Mouse (Mus musculus) heart, embryonic 15.5 days (tissue): ENCODE data around the gene Atl1. TPM values are rescaled to one million over a fixed set of nuclear protein-coding genes. Genes with fewer than 3 reads are reported as not detected.

Experiments
- ATAC-seq: fragments of 200-750 bp; cut with Nextera tagmentation; replicated peaks from 2 replicates; pipeline ENCODE4 v1.8.0; 2017; ENCODE audit warnings: low read depth, moderate TSS enrichment; ENCODE audit not compliant: insufficient number of reproducible peaks, insufficient read depth, low FRiP score
- H3K27ac ChIP-seq: fragments of 300-500 bp; sonication (generic); 2 replicates; pipeline ENCODE4 v1.5.1; 2015; ENCODE audit warnings: mild to moderate bottlenecking, inconsistent platforms
- H3K27me3 ChIP-seq: fragments of 300-500 bp; sonication (generic); 2 replicates; pipeline ENCODE4 v1.6.1; 2015; ENCODE audit warnings: inconsistent platforms
- H3K36me3 ChIP-seq: fragments of 300-500 bp; sonication (generic); 2 replicates; pipeline ENCODE4 v1.6.1; 2015; ENCODE audit warnings: mild to moderate bottlenecking, inconsistent platforms
- H3K4me1 ChIP-seq: fragments of 300-500 bp; sonication (generic); replicated peaks from 2 replicates; pipeline ENCODE4 v1.6.1; 2015; ENCODE audit warnings: inconsistent platforms
- H3K4me2 ChIP-seq: fragments of 300-500 bp; sonication (generic); 2 replicates; pipeline ENCODE4 v1.6.1; 2015; ENCODE audit warnings: inconsistent platforms, mild to moderate bottlenecking, moderate library complexity
- H3K4me3 ChIP-seq: fragments of 300-500 bp; sonication (generic); 2 replicates; pipeline ENCODE4 v1.5.1; 2015; ENCODE audit warnings: mild to moderate bottlenecking, inconsistent platforms
- H3K9ac ChIP-seq: fragments of 300-500 bp; sonication (generic); 2 replicates; pipeline ENCODE4 v1.6.1; 2015; ENCODE audit warnings: mild to moderate bottlenecking, inconsistent platforms
- H3K9me3 ChIP-seq: fragments of 300-500 bp; sonication (generic); replicated peaks from 2 replicates; pipeline ENCODE4 v1.6.1; 2016; ENCODE audit warnings: inconsistent platforms
- WGBS: fragments of 180-500 bp; shearing (Covaris S2); methylation state at CpG from one replicate; pipeline ENCODE4 v1.1.7; 2015; ENCODE audit warnings: mixed read lengths; 5-methylcytosine and 5-hydroxymethylcytosine counted together
- polyA plus RNA-seq: library from polyadenylated mRNA; unstranded; fragments of >200 nt; fragmentation: Nextera tagmentation; extraction: Ambion mirVana; gene quantifications from 2 replicates; pipeline ENCODE4 v1.2.1, GENCODE M21; 2015

The Atl1 gene
- polyA plus RNA-seq, 1 experiment from 2014 or later = 6.6 TPM

DNA sequence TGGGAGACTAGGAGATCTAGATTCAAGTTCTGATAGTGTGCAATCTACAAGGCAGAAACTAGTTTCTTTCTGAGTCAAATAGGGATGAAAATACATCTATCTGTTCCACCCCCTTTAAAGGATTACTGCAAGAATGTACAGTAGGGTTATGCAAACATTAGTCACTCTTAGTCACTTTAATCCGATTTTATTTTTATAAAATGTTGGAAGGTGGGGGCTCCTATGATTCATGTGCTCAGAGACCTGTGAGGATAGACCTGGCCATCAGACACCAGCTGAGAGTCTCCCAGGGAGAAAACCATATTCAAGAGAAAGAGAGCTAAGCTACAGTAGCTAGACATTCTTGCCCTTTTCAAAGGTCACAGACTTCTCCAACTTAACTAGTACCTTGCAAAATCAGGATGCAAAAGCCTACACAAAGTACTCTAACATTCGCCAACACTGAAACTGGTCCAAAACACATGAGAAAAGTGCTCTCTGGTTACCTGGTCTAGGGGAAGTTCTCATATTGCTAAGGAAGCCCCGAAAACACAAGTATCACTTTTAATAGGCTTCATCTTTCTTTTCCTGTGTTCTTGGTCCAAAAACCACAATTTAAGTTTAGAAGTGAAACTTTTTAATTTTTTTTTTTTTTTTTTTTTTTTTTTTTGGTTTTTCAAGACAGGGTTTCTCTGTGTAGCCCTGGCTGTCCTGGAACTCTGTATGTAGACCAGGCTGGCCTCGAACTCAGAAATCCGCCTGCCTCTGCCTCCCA, 7.1 kb upstream of the Atl1 start:
- Histone ChIP-seq H3K4me2 (no peak overlapping the region), H3K4me3 (no peak overlapping the region), H3K27ac (no peak overlapping the region), H3K9ac (no peak overlapping the region), H3K9me3 (no peaks in the 10 kb centered on the region), H3K27me3 (no peaks in the 10 kb centered on the region), H3K36me3 (no peaks in the 10 kb centered on the region), H3K4me1 (peaks cover 29% of the 10 kb centered on the region)
- 91% methylated on average over 5 of the region's 5 CpGs for WGBS
- no peak for ATAC-seq

DNA sequence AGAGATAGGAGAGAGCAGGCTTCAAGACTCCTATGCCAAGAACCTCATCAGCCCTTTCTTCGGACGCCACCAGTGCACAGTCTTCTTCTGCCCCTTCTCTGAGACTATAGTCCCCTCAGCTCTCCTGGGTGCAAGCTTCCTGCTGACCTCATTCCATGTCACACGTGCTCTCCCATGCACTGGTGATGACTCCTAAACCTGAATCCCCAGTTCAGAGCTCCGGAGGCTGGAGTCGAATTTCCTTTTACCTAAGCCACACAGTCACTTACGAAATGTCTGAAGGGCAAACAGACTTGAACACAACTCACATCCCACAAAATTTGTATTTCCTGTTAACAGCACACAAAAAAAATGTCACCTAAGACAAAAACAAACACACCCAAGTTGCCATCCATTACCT, 4.6 kb upstream of the Atl1 start:
- Histone ChIP-seq H3K4me2 (no peak overlapping the region), H3K36me3 (no peaks in the 10 kb centered on the region), H3K4me3 (no peak overlapping the region), H3K9me3 (no peaks in the 10 kb centered on the region), H3K4me1 (peaks cover 35% of the 10 kb centered on the region), H3K27ac (no peak overlapping the region), H3K9ac (no peak overlapping the region), H3K27me3 (no peaks in the 10 kb centered on the region)
- ATAC-seq = no peak
- 68% methylated on average over 6 of the region's 6 CpGs for WGBS

DNA sequence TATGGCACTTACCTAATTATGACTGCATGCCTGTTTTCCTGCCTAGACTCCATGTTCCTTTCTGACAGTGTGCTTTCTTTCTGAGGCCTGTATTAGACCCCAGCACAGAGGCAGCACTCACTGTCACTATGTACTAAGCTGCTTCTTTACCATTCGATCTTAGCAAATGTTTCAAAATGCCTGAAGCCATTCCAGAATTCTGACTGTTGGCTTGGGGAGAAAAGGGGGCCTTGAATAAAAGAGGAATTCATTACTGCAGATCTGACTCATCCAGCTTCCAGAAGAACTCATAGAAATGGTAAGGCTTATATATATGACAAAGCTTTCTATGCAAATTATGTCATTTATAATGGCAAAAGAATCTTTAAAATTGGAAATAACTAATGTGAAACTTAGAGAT, 4.1 kb upstream of the Atl1 start:
- WGBS = 59% methylated on average over 1 of the region's 1 CpGs
- H3K9ac ChIP-seq = no peak overlapping the region
- no peak overlapping the region for H3K27ac ChIP-seq
- H3K4me1 ChIP-seq = peaks cover 35% of the 10 kb centered on the region
- H3K9me3 ChIP-seq = no peaks in the 10 kb centered on the region
- H3K36me3 ChIP-seq = no peaks in the 10 kb centered on the region
- no peak for ATAC-seq
- no peak overlapping the region for H3K4me3 ChIP-seq
- H3K4me2 ChIP-seq = no peak overlapping the region
- no peaks in the 10 kb centered on the region for H3K27me3 ChIP-seq

DNA sequence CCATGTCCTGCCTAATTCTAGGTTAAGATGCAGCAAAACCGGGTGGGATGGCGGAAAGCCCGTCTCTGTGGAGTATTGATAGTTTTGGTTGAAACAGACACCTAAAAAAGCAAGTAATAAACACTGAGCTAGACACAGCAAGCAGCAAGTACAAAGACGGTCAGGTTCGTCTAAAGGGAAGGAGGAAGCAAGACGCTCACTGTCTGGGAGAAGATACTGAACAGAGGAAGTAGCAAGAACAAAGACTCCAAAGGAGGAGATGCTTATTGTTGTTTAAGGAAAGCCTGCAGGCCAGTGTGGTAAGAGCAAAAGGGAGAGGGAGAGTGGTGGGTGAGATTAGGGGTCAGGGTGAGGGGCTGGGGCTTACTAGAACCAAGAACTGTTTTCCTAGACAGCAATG, 2.4 kb upstream of the Atl1 start:
- no peak for ATAC-seq
- Histone ChIP-seq H3K4me3 (peak overlapping the region; percentile 88), H3K4me2 (peak overlapping the region; percentile 75), H3K9me3 (no peaks in the 10 kb centered on the region), H3K9ac (peak overlapping the region; percentile 25; the same call in 1 of the 2 replicates), H3K27me3 (no peaks in the 10 kb centered on the region), H3K27ac (peak overlapping the region; percentile 58), H3K4me1 (peaks cover 37% of the 10 kb centered on the region), H3K36me3 (no peaks in the 10 kb centered on the region)
- WGBS = 59% methylated on average over 6 of the region's 6 CpGs

DNA sequence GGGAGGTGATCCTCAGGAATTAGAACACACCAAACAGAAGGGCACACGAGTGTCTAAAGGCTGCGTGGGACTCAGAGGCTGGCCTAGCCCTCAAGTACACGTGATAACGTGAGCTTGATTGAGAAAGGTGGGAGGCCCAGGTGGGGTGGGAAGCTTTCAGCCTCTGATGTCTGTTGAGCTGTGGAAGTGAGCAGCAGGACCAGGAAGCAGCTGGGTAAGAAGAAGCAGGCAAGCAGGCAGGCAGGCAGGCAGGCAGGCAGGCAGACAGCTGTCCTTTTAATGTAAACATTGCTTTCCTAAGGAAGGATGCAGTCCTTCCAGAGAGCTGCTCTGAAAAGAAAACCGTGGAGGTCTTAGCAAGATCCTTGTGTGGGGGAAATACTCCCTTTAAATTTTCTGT, 1.9 kb upstream of the Atl1 start:
- Histone ChIP-seq H3K9ac (peak overlapping the region; percentile 25; the same call in 1 of the 2 replicates), H3K4me2 (peak overlapping the region; percentile 75), H3K4me1 (peaks cover 35% of the 10 kb centered on the region), H3K27ac (peak overlapping the region; percentile 58), H3K36me3 (no peaks in the 10 kb centered on the region), H3K27me3 (no peaks in the 10 kb centered on the region), H3K4me3 (peak overlapping the region; percentile 88), H3K9me3 (no peaks in the 10 kb centered on the region)
- no peak for ATAC-seq
- 9% methylated on average over 5 of the region's 5 CpGs for WGBS

DNA sequence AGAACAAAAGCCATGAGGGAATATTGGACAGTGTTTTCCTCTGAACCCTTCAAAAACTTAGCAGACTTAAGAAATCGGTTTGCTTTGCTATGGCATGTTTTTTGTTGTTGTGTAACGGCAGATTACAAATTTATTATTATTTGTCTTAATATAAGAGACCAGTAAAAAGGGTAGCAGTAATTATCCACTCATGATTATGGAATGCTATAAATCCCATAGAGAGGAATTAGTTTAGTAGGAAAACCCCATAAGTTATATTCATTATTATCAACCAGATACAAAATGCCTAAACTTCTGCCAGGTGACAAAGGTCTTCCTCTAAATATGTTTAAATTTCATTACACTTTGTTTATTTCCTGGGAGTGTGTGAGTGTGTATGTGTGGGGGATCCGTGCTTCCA, 693 bp upstream of the Atl1 start:
- H3K9ac ChIP-seq = peak overlapping the region; percentile 90
- no peak for ATAC-seq
- H3K9me3 ChIP-seq = no peaks in the 10 kb centered on the region
- H3K36me3 ChIP-seq = no peaks in the 10 kb centered on the region
- peak overlapping the region; percentile 95 for H3K27ac ChIP-seq
- H3K4me1 ChIP-seq = peaks cover 35% of the 10 kb centered on the region
- peak overlapping the region; percentile 88 for H3K4me3 ChIP-seq
- no peaks in the 10 kb centered on the region for H3K27me3 ChIP-seq
- 30% methylated on average over 3 of the region's 3 CpGs for WGBS
- H3K4me2 ChIP-seq = peak overlapping the region; percentile 75

DNA sequence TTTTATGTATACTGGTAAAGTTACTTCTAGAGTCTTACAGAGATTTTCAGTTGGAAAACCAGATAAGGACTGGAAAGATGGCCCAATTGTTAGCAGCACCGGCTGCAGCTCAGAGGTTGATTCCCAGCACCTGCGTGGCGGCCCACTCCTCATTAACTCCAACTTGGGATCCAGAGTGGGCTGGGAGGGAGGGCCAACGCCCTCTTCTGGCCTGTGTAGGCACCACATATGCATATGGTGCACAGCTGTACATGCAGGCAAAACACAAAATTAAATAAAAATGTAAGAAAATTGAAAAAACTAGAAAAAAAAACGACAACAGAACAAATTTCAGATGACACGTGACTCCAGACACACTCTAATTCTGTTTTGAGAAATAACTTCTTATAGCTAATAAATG, 1.5 kb downstream of the Atl1 start:
- H3K4me1 ChIP-seq = peaks cover 28% of the 10 kb centered on the region
- no peaks in the 10 kb centered on the region for H3K36me3 ChIP-seq
- no peak overlapping the region for H3K9ac ChIP-seq
- peak overlapping the region; percentile 75; the same call in 1 of the 2 replicates for H3K4me2 ChIP-seq
- no peaks in the 10 kb centered on the region for H3K9me3 ChIP-seq
- H3K27ac ChIP-seq = peak overlapping the region; percentile 95; the same call in 1 of the 2 replicates
- WGBS = 66% methylated on average over 6 of the region's 6 CpGs
- no peak for ATAC-seq
- no peak overlapping the region for H3K4me3 ChIP-seq
- H3K27me3 ChIP-seq = no peaks in the 10 kb centered on the region

DNA sequence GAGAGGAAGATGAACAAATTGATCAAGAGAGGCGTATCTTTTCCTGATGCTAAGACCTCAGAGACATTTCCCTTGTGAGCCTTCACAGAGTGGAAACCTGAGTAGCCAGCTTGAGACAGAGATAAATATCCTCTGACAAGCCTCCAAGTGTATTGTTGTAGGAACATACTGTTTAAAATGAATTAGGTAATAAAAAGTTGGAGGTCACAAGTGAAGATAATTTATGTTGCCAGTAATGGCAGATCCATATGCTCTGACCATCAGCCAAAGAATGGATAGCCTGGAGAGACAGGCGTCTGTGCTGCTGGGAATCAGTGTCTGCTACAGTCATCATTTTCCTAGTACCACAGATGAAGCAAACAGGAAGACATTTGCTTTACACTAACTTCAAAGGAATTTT, 2.6 kb downstream of the Atl1 start:
- Histone ChIP-seq H3K36me3 (no peaks in the 10 kb centered on the region), H3K9me3 (no peaks in the 10 kb centered on the region), H3K27ac (peak overlapping the region; percentile 69), H3K9ac (no peak overlapping the region), H3K4me2 (no peak overlapping the region), H3K4me3 (no peak overlapping the region), H3K27me3 (no peaks in the 10 kb centered on the region), H3K4me1 (peaks cover 22% of the 10 kb centered on the region)
- 54% methylated on average over 2 of the region's 2 CpGs for WGBS
- no peak for ATAC-seq

DNA sequence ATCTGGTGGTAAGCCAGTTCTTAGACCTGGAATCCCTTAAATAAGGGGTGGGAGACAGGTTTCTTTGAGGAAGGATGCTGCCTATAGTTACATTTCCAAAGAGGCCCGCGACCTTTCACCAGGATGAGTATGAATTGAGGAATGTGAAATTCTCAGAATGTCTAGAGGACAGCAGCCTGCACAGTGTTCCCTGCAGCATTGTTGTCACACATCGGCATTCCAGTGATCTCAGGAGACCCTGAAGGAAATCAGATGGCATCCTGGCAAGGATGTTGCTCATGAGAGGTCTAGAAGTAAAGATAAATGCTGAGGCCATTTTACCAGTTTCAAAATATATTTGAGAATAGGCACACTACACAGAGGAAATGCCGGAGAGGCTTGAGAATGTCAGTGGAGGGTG, 5.7 kb downstream of the Atl1 start:
- Histone ChIP-seq H3K27ac (no peak overlapping the region), H3K36me3 (no peaks in the 10 kb centered on the region), H3K9me3 (no peaks in the 10 kb centered on the region), H3K9ac (no peak overlapping the region), H3K4me3 (no peak overlapping the region), H3K4me1 (peaks cover 6% of the 10 kb centered on the region), H3K27me3 (no peaks in the 10 kb centered on the region), H3K4me2 (no peak overlapping the region)
- ATAC-seq = no peak
- 37% methylated on average over 4 of the region's 4 CpGs for WGBS

DNA sequence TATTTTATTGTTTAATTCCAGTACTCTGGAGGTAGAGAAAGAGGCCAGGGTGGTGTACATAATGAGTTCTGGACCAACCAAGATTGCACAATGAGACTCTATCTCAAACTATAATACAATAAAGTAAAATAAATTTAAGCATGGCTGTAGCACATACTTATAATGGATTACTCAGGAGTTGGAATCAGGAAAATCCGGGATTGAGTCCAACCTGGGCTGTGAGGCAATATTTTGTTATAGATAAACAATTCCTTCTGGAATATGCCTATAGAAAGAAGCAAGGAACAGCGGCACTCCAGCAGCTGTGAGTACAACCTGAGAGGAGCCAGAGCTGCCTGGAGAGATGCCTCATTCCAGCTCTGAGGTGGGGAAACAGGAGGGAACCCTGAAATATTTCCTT, 12.6 kb downstream of the Atl1 start:
- ATAC-seq = no peak
- no peaks in the 10 kb centered on the region for H3K9me3 ChIP-seq
- no peak overlapping the region for H3K4me3 ChIP-seq
- H3K9ac ChIP-seq = no peak overlapping the region
- H3K4me1 ChIP-seq = peaks cover 14% of the 10 kb centered on the region
- 52% methylated on average over 2 of the region's 2 CpGs for WGBS
- no peaks in the 10 kb centered on the region for H3K36me3 ChIP-seq
- H3K27me3 ChIP-seq = no peaks in the 10 kb centered on the region
- no peak overlapping the region for H3K4me2 ChIP-seq
- no peak overlapping the region for H3K27ac ChIP-seq

DNA sequence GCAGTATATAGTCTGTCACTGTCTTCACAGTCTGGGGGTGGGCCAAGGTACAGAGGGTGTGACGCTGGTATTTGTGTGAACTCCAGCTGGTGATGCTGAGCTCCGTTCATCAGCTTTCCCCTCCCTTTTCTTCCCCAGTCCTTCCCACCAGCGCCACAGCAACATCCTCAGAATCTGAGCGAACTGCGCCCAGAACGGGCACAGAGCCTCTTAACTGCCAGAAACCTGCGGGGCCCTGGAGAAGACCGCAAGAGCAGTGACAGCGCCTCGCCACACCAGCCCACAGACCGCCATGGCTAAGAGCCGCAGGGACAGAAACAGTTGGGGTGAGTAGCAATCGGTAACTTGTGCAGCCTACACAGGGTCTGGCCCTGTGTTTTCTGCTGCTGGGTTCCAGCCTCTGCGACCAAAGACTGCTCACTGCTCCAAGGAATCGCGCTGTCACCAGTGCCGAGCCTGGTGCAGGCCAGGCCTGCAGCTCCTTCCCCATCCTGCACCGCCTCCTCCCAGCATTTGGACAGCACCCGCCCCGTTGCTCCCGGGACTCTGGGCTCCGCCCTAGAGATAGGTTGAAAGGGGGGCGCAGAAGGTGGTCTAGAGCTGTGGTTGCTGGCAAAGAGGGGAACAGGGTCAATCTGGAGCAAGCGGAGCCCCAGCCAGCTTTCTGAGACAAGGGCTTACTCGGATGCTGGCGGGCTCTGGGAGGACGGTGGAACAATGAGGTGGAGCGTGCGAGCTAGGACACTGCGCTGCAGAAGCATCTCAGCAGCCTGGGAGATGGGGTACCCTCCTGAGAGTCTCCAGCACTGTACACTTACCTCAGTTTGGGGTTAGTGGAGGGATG, 15.5 kb downstream of the Atl1 start:
- H3K4me2 ChIP-seq = peak overlapping the region; percentile 65
- WGBS = 6% methylated on average over 30 of the region's 30 CpGs
- H3K27me3 ChIP-seq = no peaks in the 10 kb centered on the region
- H3K9ac ChIP-seq = peak overlapping the region; percentile 4; the same call in 1 of the 2 replicates
- peaks cover 14% of the 10 kb centered on the region for H3K4me1 ChIP-seq
- H3K27ac ChIP-seq = no peak overlapping the region
- H3K4me3 ChIP-seq = peak overlapping the region; percentile 36
- H3K9me3 ChIP-seq = no peaks in the 10 kb centered on the region
- H3K36me3 ChIP-seq = no peaks in the 10 kb centered on the region
- peak; percentile 62; the same call in 1 of the 2 replicates for ATAC-seq
